Mouse (Mus musculus) heart, embryonic 12.5 days (tissue): ENCODE results near the gene Cytl1. TPM values are rescaled to one million over a fixed set of nuclear protein-coding genes. Genes with fewer than 3 reads are reported as not detected.

Source experiments
- ATAC-seq: fragments of 200-750 bp; cut with Nextera tagmentation; 2 replicates; pipeline ENCODE4 v1.8.0; 2017; ENCODE audit warnings: moderate TSS enrichment, moderate library complexity; ENCODE audit not compliant: insufficient number of reproducible peaks, low FRiP score
- H3K27ac ChIP-seq: fragments of 300-500 bp; sonication (generic); 2 replicates; pipeline ENCODE4 v1.5.1; 2016; ENCODE audit warnings: mild to moderate bottlenecking, moderate library complexity; ENCODE audit not compliant: poor library complexity, severe bottlenecking
- H3K27me3 ChIP-seq: fragments of 300-500 bp; sonication (generic); replicated peaks from 2 replicates; pipeline ENCODE4 v1.6.1; 2016; ENCODE audit warnings: mild to moderate bottlenecking, moderate library complexity
- H3K36me3 ChIP-seq: fragments of 300-500 bp; sonication (generic); 2 replicates; pipeline ENCODE4 v1.6.1; 2016; ENCODE audit warnings: mild to moderate bottlenecking, moderate library complexity
- H3K4me1 ChIP-seq: fragments of 300-500 bp; sonication (generic); replicated peaks from 2 replicates; pipeline ENCODE4 v1.6.1; 2016; ENCODE audit warnings: mild to moderate bottlenecking
- H3K4me2 ChIP-seq: fragments of 300-500 bp; sonication (generic); 2 replicates; pipeline ENCODE4 v1.6.1; 2016; ENCODE audit warnings: mild to moderate bottlenecking, moderate library complexity
- H3K4me3 ChIP-seq: fragments of 300-500 bp; sonication (generic); 2 replicates; pipeline ENCODE4 v1.5.1; 2016; ENCODE audit warnings: mild to moderate bottlenecking
- H3K9ac ChIP-seq: fragments of 300-500 bp; sonication (generic); 2 replicates; pipeline ENCODE4 v1.6.1; 2016; ENCODE audit warnings: mild to moderate bottlenecking, moderate library complexity
- H3K9me3 ChIP-seq: fragments of 300-500 bp; sonication (generic); replicated peaks from 2 replicates; pipeline ENCODE4 v1.6.1; 2016; ENCODE audit warnings: mild to moderate bottlenecking, moderate library complexity
- WGBS: fragments of 180-500 bp; shearing (Covaris S2); methylation state at CpG from one replicate; pipeline ENCODE4 v1.1.7; 2016; 5-methylcytosine and 5-hydroxymethylcytosine counted together
- polyA plus RNA-seq: library from polyadenylated mRNA; unstranded; fragments of >200 nt; fragmentation: Nextera tagmentation; extraction: Ambion mirVana; gene quantifications from 2 replicates; pipeline ENCODE4 v1.2.1, GENCODE M21; 2016

Cytl1 gene
- polyA plus RNA-seq, 1 experiment from 2014 or later = 2.8 TPM

GRCm38 (mm10) chr5:37725220-37725886 is 10.0 kb upstream of the Cytl1 start:
- no peaks in the 10 kb centered on the region for H3K36me3 ChIP-seq
- no peaks in the 10 kb centered on the region; the same call in 1 of the 2 replicates for H3K27me3 ChIP-seq
- H3K4me3 ChIP-seq = no peak overlapping the region
- no peak overlapping the region for H3K4me2 ChIP-seq
- H3K27ac ChIP-seq = no peak overlapping the region
- peaks cover 4% of the 10 kb centered on the region; the same call in 1 of the 2 replicates for H3K9me3 ChIP-seq
- WGBS = 62% methylated on average over 4 of the region's 4 CpGs
- ATAC-seq = no peak
- peaks cover 10% of the 10 kb centered on the region; the same call in 1 of the 2 replicates for H3K4me1 ChIP-seq
- H3K9ac ChIP-seq = no peak overlapping the region

GRCm38 (mm10) chr5:37730781-37731180 is 4.5 kb upstream of the Cytl1 start:
- H3K27me3 ChIP-seq = 0 out of 2 replicates have a peak, but pooled peaks cover 3% of the 10 kb centered on the region
- H3K27ac ChIP-seq = no peak overlapping the region
- H3K4me3 ChIP-seq = no peak overlapping the region
- H3K36me3 ChIP-seq = no peaks in the 10 kb centered on the region
- 79% methylated on average over 2 of the region's 2 CpGs for WGBS
- no peak overlapping the region for H3K9ac ChIP-seq
- H3K9me3 ChIP-seq = peaks cover 8% of the 10 kb centered on the region; the same call in 1 of the 2 replicates
- no peak for ATAC-seq
- peaks cover 7% of the 10 kb centered on the region for H3K4me1 ChIP-seq
- H3K4me2 ChIP-seq = no peak overlapping the region

- Histone ChIP-seq H3K9me3 (peaks cover 8% of the 10 kb centered on the region; the same call in 1 of the 2 replicates), H3K36me3 (no peaks in the 10 kb centered on the region), H3K9ac (no peak overlapping the region), H3K4me1 (peaks cover 7% of the 10 kb centered on the region), H3K27ac (no peak overlapping the region), H3K27me3 (0 out of 2 replicates have a peak, but pooled peaks cover 3% of the 10 kb centered on the region), H3K4me2 (no peak overlapping the region), H3K4me3 (no peak overlapping the region)
- WGBS = 41% methylated on average over 7 of the region's 7 CpGs
- no peak for ATAC-seq
Measured at GRCm38 (mm10) chr5:37736213-37736612, 894 bp downstream of the Cytl1 start.

GRCm38 (mm10) chr5:37743889-37744707 is 8.8 kb downstream of the Cytl1 start:
- Histone ChIP-seq H3K27ac (no peak overlapping the region), H3K9ac (no peak overlapping the region), H3K4me1 (0 out of 2 replicates have a peak, but pooled peaks cover 8% of the 10 kb centered on the region), H3K9me3 (no peaks in the 10 kb centered on the region), H3K36me3 (no peaks in the 10 kb centered on the region), H3K27me3 (no peaks in the 10 kb centered on the region), H3K4me3 (no peak overlapping the region), H3K4me2 (no peak overlapping the region)
- no peak for ATAC-seq
- 66% methylated on average over 13 of the region's 13 CpGs for WGBS

DNA sequence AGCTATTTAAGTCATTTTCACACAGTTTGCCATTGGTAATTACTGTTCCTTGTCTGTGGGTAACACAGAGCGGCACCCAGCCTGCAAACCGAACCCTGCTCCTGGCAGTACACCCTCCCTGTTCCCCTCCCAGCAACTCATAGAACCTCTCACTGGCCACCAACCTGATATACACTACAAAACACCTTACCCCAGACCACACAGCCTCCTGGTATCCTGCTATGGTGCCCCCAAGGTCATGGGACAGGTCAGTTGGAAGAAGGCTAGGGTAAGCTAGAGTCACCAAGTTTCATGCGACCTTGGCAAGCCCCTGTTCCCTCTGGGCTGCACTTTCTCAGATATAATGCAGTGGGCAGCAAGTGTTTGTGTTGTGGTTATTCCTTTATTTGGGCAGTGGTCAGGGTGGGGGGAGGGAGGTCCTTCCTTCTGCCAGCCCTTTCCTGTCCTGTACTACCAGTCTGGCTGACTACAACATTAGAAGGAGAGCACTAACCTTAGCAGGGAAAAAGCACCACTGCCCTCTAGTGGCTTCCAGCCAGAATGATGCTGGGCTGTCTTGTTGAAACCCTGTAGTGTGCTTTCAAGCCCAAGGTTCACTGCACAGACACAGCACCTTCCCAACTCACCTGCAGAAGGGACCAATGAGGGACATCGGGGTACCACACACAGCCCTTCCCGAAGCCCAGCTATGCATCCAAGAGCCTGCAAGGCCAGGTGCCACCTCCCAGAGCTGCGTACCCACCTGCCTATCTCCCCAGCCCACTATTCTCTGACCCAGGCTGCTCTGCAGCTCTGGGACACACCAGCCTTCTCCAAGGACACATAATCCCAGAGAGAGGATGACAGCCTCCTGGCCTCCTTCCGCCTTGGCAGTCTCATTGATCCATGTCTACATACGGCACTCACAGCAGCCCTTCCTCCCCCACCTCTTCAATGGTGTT is 17.0 kb downstream of the Cytl1 start:
- H3K36me3 ChIP-seq = no peaks in the 10 kb centered on the region
- no peak overlapping the region for H3K27ac ChIP-seq
- WGBS = 60% methylated on average over 8 of the region's 8 CpGs
- H3K4me1 ChIP-seq = 0 out of 2 replicates have a peak, but pooled peaks cover under 1% of the 10 kb centered on the region
- no peaks in the 10 kb centered on the region for H3K9me3 ChIP-seq
- ATAC-seq = 0 out of 2 replicates have a peak, but pooled peaks have one; percentile 63
- H3K9ac ChIP-seq = no peak overlapping the region
- H3K4me3 ChIP-seq = no peak overlapping the region
- H3K27me3 ChIP-seq = no peaks in the 10 kb centered on the region
- H3K4me2 ChIP-seq = no peak overlapping the region

DNA sequence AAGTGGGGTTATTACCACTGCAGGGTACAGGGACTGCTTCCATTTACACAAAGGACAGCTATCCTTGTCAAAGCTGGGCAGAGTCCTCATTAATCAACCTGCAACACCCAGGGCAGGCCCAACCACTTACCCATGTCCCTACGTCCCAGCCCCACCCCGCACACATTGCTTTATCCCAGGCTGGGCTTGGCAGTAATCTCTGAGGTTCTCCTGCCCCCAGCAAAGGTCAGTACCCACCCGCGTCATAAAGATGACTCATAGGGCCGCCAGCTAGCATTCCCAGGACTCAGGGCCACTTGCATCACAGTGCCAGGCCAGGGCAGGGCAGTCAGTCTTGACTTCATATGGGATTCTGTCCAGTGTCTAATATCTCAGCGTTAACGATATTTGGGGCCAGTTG is 18.0 kb downstream of the Cytl1 start:
- 71% methylated on average over 7 of the region's 7 CpGs for WGBS

GRCm38 (mm10) chr5:37762046-37762445 is 26.7 kb downstream of the Cytl1 start:
- ATAC-seq = no peak

More for the DNA sequence above, 18.0 kb downstream of the Cytl1 start:
- Histone ChIP-seq H3K9me3 (no peaks in the 10 kb centered on the region), H3K4me1 (peaks cover 7% of the 10 kb centered on the region; the same call in 1 of the 2 replicates), H3K4me3 (no peak overlapping the region), H3K27me3 (no peaks in the 10 kb centered on the region), H3K27ac (no peak overlapping the region), H3K4me2 (no peak overlapping the region), H3K9ac (no peak overlapping the region), H3K36me3 (no peaks in the 10 kb centered on the region)
- no peak for ATAC-seq

DNA sequence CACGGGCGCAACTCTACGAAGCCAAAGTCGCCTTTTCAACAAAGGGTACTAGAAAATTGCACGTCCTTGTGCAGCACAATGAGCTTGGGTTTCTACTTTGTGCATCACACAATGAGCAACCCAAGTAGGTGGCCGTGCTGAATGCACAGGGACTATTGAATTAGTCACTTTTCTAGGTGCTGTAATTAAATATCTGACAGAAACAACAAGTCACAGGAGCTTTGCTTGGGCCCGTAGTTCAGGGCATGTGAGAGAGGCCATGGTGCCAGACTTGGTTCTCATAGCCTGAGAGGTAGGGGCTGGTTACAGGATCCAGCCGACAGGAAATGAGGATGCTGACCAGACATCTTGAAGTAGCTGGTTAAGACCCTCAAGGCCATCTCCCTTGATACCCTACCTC is 30.5 kb downstream of the Cytl1 start:
- peaks cover 4% of the 10 kb centered on the region for H3K9me3 ChIP-seq
- no peaks in the 10 kb centered on the region for H3K4me1 ChIP-seq
- no peak overlapping the region for H3K9ac ChIP-seq
- H3K4me2 ChIP-seq = no peak overlapping the region
- no peak for ATAC-seq
- WGBS = 80% methylated on average over 8 of the region's 8 CpGs
- no peak overlapping the region for H3K27ac ChIP-seq
- no peaks in the 10 kb centered on the region for H3K27me3 ChIP-seq
- H3K36me3 ChIP-seq = no peaks in the 10 kb centered on the region
- no peak overlapping the region for H3K4me3 ChIP-seq

More at GRCm38 (mm10) chr5:37762046-37762445, 26.7 kb downstream of the Cytl1 start:
- H3K9me3 ChIP-seq = peaks cover 4% of the 10 kb centered on the region
- H3K27me3 ChIP-seq = no peaks in the 10 kb centered on the region
- H3K4me2 ChIP-seq = no peak overlapping the region
- WGBS = 65% methylated on average over 3 of the region's 3 CpGs
- H3K9ac ChIP-seq = no peak overlapping the region
- H3K4me3 ChIP-seq = no peak overlapping the region
- peaks cover 7% of the 10 kb centered on the region; the same call in 1 of the 2 replicates for H3K4me1 ChIP-seq
- no peaks in the 10 kb centered on the region for H3K36me3 ChIP-seq
- H3K27ac ChIP-seq = no peak overlapping the region

DNA sequence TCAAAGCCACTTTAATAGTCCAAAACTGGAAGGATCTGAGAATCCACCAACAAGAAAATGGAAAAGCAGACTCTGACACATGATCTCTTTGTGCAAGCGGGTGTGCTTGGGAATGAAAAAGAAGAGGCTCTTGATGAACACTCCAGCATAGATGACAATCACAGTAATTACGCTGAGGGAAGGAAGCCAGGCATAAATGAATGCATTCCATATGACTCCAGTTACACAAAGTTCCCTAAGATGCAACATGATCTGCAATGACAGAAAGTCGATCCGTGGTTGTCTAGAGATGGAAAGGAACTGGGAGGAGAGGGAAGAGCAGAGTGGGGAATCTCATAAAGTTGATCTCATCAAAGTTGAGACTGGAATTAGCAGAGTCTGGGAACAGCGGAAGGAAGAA is 31.9 kb downstream of the Cytl1 start:
- 80% methylated on average over 5 of the region's 5 CpGs for WGBS
- H3K4me2 ChIP-seq = no peak overlapping the region
- peaks cover 4% of the 10 kb centered on the region for H3K9me3 ChIP-seq
- no peak overlapping the region for H3K9ac ChIP-seq
- no peak overlapping the region for H3K4me3 ChIP-seq
- no peak overlapping the region for H3K27ac ChIP-seq
- no peaks in the 10 kb centered on the region for H3K4me1 ChIP-seq
- no peaks in the 10 kb centered on the region for H3K36me3 ChIP-seq
- H3K27me3 ChIP-seq = no peaks in the 10 kb centered on the region
- no peak for ATAC-seq

- ATAC-seq = no peak
- no peaks in the 10 kb centered on the region for H3K27me3 ChIP-seq
- 18% methylated on average over 5 of the region's 5 CpGs for WGBS
- H3K9me3 ChIP-seq = no peaks in the 10 kb centered on the region
- H3K4me2 ChIP-seq = no peak overlapping the region
- H3K4me1 ChIP-seq = no peaks in the 10 kb centered on the region
- H3K27ac ChIP-seq = no peak overlapping the region
- H3K4me3 ChIP-seq = no peak overlapping the region
- no peak overlapping the region for H3K9ac ChIP-seq
- no peaks in the 10 kb centered on the region for H3K36me3 ChIP-seq
Measured at GRCm38 (mm10) chr5:37769031-37769430, 33.7 kb downstream of the Cytl1 start.
